Mouse (Mus musculus): ENCODE results near the gene Anapc11. TPM values are rescaled to one million over a fixed set of nuclear protein-coding genes. Genes with fewer than 3 reads are reported as not detected.
A peak's percentile ranks its signal among the peaks of the same experiment; 100 is the strongest.
"Not testable (repeated sequence)": the region's sequence is repeated elsewhere in the genome, so short reads cannot be mapped to it uniquely, and the experiment has no call there.

The Anapc11 gene
- 18.1 and 32.6 TPM in 2 replicates for total RNA-seq (2017)

DNA sequence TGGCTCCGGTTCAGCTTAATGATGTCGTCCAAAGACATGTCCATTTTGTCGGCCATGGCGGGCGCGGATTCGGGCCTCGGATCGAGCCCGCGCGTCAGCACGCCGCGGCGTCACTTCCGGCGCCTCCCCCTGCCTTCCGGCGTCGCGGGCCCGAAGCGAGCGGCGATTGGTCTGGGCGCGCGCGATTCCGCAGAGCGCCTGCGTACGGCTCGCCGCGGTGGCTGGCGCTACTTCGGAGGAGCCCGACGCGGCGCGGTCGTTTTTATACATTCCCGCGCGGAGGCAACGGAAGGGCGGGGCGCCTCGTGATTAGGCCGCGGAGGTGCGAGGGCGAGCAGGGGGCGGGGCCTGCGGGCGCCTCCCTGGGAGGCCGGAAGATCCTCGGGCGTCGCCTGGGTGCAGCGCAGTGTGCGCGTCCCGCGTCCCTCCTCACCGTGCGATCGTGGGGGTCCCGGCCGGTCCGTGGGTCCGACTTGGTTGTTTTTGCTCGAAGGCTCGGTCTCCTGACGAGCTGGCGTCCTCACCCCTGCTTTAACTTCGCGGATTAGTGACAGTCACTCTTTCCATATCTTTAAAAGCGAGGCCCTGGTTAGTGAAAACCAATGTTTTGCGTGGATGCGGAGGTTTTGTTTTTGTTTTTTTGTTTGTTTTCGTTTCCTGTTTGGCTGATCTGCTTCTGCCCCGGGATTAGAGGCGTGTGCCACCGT, at the start of gene Anapc11, which contains the start of gene Alyref:
TSS of gene Anapc11 (plus strand) at position 139 of the 707 bp plus-strand sequence.
TSS of gene Alyref (minus strand) at position 83 of the 707 bp plus-strand sequence.
- peak; percentile 88 to 90 for ATAC-seq (replicated peaks in 1 of 2; ENCODE audit: insufficient read depth in 1 of 2, low FRiP score in 2 of 2, low TSS enrichment in 1 of 2, low read depth in 1 of 2, poor library complexity in 2 of 2, severe bottlenecking in 2 of 2)

DNA sequence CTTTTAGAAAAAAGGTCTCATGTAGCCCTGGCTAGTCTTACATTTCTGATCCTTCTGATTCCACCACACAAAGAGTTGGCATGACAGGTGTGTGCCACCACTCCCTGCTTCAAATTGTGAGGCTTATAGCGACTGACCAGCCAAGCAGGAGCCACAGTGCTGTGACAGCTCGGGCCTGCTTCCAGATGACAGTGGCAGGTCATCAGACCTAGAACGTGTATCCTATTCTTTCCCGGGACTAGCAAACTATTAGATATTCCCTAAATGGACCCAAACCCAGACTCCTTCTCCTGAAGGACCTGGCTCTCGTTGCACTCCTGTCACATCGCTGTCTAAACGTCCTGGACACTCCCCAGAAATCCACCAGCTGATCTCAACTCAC, 49.4 kb upstream of the Anapc11 start:
- ATAC-seq (replicated peaks in 1 of 2; ENCODE audit: insufficient read depth in 1 of 2, low FRiP score in 2 of 2, low TSS enrichment in 1 of 2, low read depth in 1 of 2, poor library complexity in 2 of 2, severe bottlenecking in 2 of 2), result no peak

DNA sequence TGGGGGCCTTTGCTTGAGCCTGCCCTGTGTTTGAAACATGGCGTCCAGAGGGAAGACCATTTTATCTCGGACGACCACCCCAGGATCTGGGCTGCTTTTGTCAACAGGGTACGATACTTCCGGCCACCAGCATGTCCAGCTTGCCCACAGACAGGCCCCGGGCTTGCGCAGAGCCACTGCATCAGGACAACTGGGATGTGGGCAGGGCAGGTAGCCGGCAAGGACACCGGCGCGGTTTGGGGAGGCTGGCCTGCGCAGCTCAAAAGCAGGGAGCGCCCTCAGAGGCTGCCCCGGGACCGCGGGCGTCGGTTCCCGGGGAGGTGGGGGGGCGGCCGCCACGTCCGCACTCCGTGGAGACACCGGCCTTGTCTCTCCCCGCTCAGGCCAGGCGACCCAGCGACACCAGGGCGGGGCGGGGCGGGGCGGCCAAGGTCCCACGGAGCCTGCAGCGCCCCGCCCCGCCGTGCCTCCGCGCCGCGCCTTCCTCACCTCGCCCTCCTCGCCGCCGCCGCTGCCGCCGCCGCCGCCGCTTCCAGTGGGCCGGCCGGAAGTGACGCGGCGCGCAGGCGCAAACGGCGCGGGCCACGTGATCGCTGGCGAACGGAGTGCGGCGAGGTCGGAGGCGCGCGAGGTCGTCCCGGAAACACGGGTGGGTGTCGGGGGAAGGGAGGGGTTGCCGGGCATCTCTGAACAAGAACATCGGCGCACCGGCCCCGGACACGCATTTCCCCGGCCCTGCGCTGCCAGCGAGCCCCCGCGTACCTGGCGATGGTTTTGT, 48.9 kb upstream of the Anapc11 start, which contains the start of gene Mcrip1:
TSS of gene Mcrip1 (minus strand) at position 560 of the 778 bp plus-strand sequence.
- peak; percentile 55 to 66; a peak in 3 of 4 replicates for ATAC-seq (replicated peaks in 1 of 2; ENCODE audit: insufficient read depth in 1 of 2, low FRiP score in 2 of 2, low TSS enrichment in 1 of 2, low read depth in 1 of 2, poor library complexity in 2 of 2, severe bottlenecking in 2 of 2)

DNA sequence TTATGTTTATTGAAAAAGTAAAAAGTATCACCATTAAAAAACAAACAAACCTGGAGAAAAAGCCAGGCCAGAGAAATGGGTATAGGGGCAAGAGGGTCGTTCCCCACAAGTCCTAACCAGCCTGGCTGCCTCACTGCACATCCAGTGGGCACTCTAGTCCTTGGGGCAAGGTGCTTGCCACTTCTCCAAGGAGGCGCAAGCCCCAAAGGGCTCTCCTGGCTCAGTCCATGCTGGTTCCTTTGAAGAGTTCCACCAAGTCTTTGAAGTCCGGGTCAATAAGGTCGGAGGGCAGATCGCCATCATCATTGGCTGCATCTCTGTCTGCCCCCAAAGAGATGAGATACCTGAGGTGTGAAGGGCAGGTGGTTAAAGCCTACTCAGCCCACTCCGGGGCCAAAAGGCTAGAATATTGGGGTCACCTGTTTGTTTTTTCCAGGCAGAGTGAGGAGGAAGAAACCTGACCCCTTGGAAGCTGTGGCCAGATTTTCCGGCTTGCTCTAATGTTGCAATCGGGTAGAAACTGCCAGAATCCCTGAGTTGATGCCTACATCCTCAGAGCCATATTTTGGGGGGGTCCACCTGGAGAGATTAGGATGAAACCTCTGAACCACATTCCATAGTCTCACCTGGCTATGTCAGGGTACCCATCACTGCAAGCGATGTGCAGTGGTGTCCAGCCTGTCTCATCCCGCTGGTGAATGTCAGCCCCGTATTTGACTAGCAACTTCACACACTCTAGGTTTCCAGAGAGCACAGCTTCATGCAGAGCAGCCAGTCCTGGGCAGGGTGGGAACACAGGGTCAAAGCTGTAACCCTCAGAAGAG, 48.0 kb upstream of the Anapc11 start:
- no peak for ATAC-seq (replicated peaks in 1 of 2; ENCODE audit: insufficient read depth in 1 of 2, low FRiP score in 2 of 2, low TSS enrichment in 1 of 2, low read depth in 1 of 2, poor library complexity in 2 of 2, severe bottlenecking in 2 of 2)

DNA sequence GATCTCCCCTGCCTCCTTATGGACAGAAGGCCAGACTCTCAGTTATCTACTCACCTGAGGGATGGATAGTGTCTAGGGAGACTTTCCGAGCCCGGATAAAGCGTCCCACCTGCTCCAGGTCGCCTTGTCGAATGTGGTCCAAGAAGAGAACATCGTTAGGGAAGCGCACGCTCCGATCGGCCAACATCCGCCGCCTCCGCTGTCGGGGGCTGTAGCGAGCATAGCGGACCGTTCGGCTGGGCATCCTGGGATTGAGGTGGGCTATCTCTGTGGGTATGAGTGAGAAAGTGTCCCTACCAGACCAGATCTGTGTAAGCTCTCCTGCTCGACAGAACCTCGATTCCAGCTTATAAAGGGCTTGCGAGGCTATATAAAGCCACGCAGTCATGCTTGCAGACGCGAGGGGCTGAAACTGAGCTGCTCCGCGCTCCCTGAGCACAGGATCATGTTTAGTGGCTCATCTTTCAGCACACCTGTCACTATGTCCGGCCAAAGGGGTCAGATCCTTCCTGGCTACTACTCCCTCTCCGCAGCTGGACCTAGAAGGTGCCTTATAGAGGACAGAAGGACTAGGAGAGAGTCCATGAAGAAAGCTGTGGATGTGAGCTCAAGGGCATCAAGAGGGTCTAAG, 47.3 kb upstream of the Anapc11 start, which contains the start of gene Ppp1r27:
TSS of gene Ppp1r27 (minus strand) at position 323 of the 631 bp plus-strand sequence.
- ATAC-seq (replicated peaks in 1 of 2; ENCODE audit: insufficient read depth in 1 of 2, low FRiP score in 2 of 2, low TSS enrichment in 1 of 2, low read depth in 1 of 2, poor library complexity in 2 of 2, severe bottlenecking in 2 of 2), result no peak

DNA sequence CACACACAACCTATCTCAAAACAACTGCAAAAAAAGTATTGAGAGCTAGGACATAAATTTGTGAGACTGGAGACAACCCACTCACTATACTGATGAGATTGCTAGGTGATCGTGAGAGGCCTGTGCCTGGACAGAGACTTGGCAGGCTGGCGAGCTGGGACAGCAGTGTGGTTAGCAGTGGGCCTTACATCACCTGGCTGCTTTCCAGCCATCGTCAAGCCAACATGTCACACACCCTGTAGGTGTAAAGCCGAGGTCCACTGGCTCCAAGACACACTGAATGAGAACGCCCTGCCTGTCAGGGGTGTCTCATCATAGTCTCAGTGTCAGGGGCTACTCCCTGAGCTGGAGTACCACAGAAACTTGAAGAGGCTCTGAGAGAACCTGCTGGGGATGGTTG, 45.5 kb upstream of the Anapc11 start:
- no peak for ATAC-seq (replicated peaks in 1 of 2; ENCODE audit: insufficient read depth in 1 of 2, low FRiP score in 2 of 2, low TSS enrichment in 1 of 2, low read depth in 1 of 2, poor library complexity in 2 of 2, severe bottlenecking in 2 of 2)

DNA sequence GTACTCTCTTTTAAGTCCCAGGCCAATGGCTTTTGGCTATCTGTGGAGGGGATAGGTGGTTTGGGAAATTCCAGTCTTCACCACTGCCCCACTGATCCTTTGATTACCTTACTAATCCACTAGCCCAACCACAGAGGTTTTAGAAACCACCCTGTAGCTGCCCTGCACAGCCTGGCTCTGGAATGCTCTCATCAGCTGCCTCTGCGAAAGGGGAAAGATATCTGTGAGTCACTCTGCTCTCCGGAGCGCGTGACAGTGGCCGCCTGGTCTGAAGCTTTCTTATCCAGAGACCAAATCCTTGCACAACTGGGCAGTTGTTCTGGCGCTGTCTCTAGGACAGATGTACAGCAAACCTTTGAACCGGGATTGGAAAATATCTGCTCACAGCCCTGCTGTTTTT, 43.4 kb upstream of the Anapc11 start:
- no peak for ATAC-seq (replicated peaks in 1 of 2; ENCODE audit: insufficient read depth in 1 of 2, low FRiP score in 2 of 2, low TSS enrichment in 1 of 2, low read depth in 1 of 2, poor library complexity in 2 of 2, severe bottlenecking in 2 of 2)

DNA sequence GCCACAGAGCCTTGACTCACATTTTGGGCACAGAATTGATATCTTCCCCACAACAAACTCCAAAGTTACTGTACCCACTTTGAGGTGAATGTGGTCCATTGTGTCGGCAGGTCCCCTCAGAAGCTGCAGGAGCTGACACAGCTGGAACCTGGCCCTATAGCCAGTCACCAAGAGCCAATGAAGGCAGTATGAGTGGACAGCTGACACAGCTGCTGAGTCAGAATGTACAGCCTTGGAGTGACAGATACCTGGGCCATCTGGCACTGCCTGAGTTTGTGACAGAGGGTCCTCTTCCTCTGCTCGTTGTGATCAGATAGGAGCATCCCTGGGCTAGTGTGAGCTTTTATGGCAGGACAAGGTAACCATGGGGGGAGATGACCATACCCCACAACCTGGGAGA, 43.0 kb upstream of the Anapc11 start:
- ATAC-seq (replicated peaks in 1 of 2; ENCODE audit: insufficient read depth in 1 of 2, low FRiP score in 2 of 2, low TSS enrichment in 1 of 2, low read depth in 1 of 2, poor library complexity in 2 of 2, severe bottlenecking in 2 of 2), result no peak

DNA sequence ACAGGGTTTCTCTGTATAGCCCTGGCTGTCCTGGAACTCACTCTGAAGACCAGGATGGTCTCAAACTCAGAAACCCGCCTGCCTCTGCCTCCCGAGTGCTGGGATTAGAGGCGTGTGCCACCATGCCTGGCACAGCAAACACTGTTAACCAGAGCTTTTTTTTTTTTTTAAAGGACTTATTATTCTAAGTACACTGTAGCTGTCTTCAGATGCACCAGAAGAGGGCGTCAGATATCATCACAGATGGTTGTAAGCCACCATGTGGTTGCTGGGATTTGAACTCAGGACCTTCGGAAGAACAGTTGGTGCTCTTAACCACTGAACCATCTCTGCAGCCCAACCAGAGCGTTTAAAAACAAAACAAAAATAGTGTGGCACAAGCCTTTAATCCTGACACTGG, 39.4 kb upstream of the Anapc11 start:
- ATAC-seq (replicated peaks in 1 of 2; ENCODE audit: insufficient read depth in 1 of 2, low FRiP score in 2 of 2, low TSS enrichment in 1 of 2, low read depth in 1 of 2, poor library complexity in 2 of 2, severe bottlenecking in 2 of 2), result not testable (repeated sequence)

DNA sequence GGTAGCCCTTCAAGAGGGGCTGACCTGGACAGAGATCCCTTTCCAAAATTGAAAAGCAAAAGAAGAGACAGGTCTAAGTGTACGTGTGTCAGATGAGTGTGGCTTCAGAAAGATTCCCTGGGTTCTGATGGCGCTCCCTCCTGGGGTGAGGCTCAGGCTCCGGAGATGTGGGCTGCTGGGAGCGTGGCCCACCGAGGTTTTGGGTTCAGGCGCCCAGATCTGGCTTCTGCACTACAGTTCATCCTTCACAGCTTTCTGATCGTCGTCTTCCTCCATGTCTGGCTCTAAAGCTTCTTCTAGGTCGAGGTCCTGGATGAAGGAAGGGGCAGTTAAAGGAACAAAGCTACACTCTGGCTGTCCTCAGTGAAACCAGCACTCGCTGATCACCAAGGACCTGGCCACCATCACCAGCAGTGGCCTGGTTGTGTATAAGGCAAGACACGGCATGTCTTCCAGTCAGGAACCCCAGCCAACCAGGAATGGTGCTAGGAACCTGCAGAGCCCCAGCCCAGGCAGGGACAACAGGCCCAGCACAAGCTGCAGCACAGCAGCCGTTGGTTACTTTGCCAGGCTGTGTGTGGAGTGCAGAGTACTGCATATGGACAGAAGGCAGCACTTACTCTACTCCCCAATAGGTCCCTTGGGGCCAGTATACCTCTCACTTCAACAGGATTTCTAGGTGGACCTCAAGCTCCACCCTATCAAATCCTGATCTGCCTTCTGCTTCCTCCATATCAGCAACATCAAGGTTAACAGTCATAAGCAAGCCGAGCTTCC, 37.1 kb upstream of the Anapc11 start:
- ATAC-seq (replicated peaks in 1 of 2; ENCODE audit: insufficient read depth in 1 of 2, low FRiP score in 2 of 2, low TSS enrichment in 1 of 2, low read depth in 1 of 2, poor library complexity in 2 of 2, severe bottlenecking in 2 of 2), result no peak

DNA sequence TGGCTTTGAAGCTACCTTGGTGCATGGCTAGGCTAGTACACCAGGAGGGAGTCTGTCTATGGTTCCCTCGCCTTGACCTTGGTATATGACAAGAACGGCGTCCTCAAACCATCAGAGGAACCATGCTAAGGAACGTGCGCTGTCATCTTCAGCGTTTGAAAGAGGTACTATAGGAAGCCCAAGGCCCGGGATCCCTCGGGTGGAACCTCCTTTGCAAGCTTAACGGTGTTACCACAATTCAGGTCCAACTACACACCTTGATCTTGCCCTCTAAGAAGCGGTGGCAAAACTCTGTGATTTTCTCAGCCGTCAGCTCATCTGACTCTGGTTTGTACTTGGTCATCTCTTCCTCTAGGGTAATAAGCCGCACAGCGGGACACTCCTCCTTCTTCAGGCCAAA, 35.3 kb upstream of the Anapc11 start:
- no peak for ATAC-seq (replicated peaks in 1 of 2; ENCODE audit: insufficient read depth in 1 of 2, low FRiP score in 2 of 2, low TSS enrichment in 1 of 2, low read depth in 1 of 2, poor library complexity in 2 of 2, severe bottlenecking in 2 of 2)

DNA sequence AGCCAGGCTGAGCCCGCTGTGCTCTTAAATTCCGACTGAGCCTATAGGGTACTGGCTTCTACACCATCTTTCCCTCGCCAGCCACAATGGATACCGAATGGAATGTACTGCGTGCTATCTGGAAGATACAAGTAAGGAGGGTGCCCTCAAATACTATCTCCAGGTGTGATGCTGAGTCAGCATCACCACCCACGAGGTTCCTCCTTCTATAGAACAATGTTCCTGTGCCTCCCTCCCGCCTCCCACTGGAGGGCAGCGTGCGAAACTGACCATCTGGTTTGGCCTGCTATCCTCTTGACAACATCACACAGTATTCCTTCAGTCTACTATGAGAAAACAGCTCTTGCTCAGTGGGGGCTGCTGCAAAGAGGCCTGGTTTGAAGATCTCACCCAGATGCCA, 33.1 kb upstream of the Anapc11 start:
- no peak for ATAC-seq (replicated peaks in 1 of 2; ENCODE audit: insufficient read depth in 1 of 2, low FRiP score in 2 of 2, low TSS enrichment in 1 of 2, low read depth in 1 of 2, poor library complexity in 2 of 2, severe bottlenecking in 2 of 2)

DNA sequence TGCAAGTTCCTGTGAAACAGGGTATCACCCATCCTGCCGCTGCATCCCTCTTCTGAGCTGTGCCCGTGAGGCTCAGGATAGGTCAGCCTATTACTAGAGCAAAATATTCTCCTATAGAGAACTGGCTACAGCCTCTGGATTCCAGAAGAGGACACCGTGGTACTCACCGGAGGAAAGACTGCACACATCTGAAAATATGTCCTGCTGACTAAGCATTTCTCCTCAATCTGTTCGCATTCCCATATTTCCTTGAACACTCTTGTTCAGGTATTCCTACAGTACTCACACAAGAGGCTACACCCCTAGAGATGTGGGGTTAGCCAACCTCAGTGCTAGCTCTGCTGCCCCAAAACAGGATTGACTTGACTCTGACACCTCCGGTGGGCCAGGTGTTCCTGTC, 29.9 kb upstream of the Anapc11 start:
- ATAC-seq (replicated peaks in 1 of 2; ENCODE audit: insufficient read depth in 1 of 2, low FRiP score in 2 of 2, low TSS enrichment in 1 of 2, low read depth in 1 of 2, poor library complexity in 2 of 2, severe bottlenecking in 2 of 2), result no peak

DNA sequence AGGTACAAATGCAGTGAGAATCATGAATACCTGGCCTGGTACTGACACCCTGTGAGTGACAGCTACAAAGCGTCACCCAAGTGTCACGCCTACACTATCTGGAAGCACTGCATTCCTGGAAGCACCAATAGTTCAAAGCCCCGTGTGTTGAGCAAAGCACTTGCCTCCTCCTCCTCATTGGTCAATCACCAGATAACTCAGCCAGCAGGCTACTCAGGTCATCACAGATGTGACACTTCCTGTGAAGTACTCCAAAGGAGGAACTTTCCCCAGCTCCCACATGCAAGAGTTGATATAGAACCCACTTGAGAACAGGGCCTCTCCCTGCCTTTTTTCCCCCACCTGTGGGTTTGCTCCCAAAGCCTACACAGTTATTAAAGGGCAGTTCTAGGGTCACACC, 27.1 kb upstream of the Anapc11 start:
- no peak; a peak in 1 of 4 replicates for ATAC-seq (replicated peaks in 1 of 2; ENCODE audit: insufficient read depth in 1 of 2, low FRiP score in 2 of 2, low TSS enrichment in 1 of 2, low read depth in 1 of 2, poor library complexity in 2 of 2, severe bottlenecking in 2 of 2)

DNA sequence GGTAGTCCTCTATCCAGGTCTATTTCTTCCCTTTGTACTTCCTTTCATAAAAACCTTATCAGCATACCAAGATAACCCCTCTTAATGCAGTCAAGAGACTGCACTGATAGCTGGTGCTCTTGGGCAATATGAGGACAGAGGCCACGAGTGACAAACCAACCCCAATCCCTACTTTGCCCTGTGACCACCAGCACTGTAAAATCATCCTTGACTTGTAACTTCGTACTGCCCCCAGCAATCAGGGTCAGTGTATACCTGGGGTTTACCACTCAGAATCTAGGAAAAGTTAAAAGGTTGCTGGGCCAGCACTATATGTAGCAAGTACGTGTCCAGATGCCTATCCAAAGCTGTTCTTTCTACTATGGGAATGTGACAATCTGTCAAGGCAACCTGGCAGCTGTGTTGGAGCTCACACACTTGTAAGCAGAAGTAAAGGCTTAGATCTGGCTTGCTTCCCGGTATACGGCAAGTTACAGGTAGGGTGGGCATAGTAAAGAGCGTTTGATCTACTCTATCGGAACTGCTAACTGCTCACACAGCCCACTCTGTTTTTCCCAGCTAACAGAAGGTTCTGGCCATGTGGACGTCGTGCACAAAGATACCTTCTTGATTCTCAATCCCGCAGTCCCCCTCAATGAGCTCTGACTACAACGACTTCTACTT, 26.3 kb upstream of the Anapc11 start:
- no peak for ATAC-seq (replicated peaks in 1 of 2; ENCODE audit: insufficient read depth in 1 of 2, low FRiP score in 2 of 2, low TSS enrichment in 1 of 2, low read depth in 1 of 2, poor library complexity in 2 of 2, severe bottlenecking in 2 of 2)

DNA sequence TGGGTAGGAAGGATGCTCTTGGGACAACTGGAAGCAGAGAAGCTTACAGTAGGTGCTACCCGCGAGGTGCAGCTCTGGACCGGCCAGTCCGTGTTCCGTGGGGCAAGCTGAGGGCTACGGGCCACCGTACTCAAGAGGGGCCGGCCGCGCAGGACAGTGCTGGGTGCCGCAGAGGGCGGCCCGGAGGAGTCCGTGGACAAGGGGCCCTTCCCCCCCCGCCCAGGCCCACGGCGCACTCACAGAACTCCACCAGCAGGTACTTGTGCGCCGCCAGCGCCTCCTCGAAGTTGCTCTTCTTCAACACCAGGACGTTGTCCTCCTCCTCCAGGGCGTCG, 25.8 kb upstream of the Anapc11 start:
- ATAC-seq (replicated peaks in 1 of 2; ENCODE audit: insufficient read depth in 1 of 2, low FRiP score in 2 of 2, low TSS enrichment in 1 of 2, low read depth in 1 of 2, poor library complexity in 2 of 2, severe bottlenecking in 2 of 2), result no peak

Data from hematopoietic stem cell, adult 5-6 weeks (primary cell).